Mouse (Mus musculus) ES-E14 (cell line): ENCODE measurements around the gene Hirip3.

Experiments
- CHD2 ChIP-seq: IDR thresholded peaks from 2 replicates; pipeline ENCODE4 v1.6.1; 2014; ENCODE audit warnings: mild to moderate bottlenecking, low read depth, low read length, inconsistent platforms
- HCFC1 ChIP-seq: IDR thresholded peaks from 2 replicates; pipeline ENCODE4 v1.6.1; 2012; ENCODE audit warnings: low read length, inconsistent platforms, borderline replicate concordance; ENCODE audit not compliant: insufficient read depth
- ZC3H11A ChIP-seq: IDR thresholded peaks from 2 replicates; pipeline ENCODE4 v1.6.1; 2012; ENCODE audit warnings: low read depth, mild to moderate bottlenecking, inconsistent platforms, low read length, borderline replicate concordance

- no peak for TF ChIP-seq CHD2
- no peak for TF ChIP-seq ZC3H11A
- no peak for TF ChIP-seq HCFC1
Observed at GRCm38 (mm10) chr7:126868003-126868402, 6.2 kb downstream of the Hirip3 start.
